Mouse (Mus musculus): ENCODE results near the gene Neurog3.

Gene Neurog3

GRCm38 (mm10) chr10:62138040-62138439 lies 5.2 kb downstream of the Neurog3 start:
- DNase-seq = no peak

- no peak for DNase-seq
Observed at GRCm38 (mm10) chr10:62143820-62144219, 10.9 kb downstream of the Neurog3 start, which contains the start of gene Fam241b. Fam241b (minus strand) TSS chr10:62143920.

- DNase-seq = no peak
Observed at GRCm38 (mm10) chr10:62145957-62146356, 13.1 kb downstream of the Neurog3 start.

GRCm38 (mm10) chr10:62147466-62148248 lies 14.8 kb downstream of the Neurog3 start:
- DNase-seq = no peak

- no peak for DNase-seq
Observed at GRCm38 (mm10) chr10:62149929-62150328, 17.0 kb downstream of the Neurog3 start.

GRCm38 (mm10) chr10:62162410-62162809 lies 29.5 kb downstream of the Neurog3 start:
- DNase-seq = no peak

- DNase-seq = no peak
Observed at GRCm38 (mm10) chr10:62172841-62173553, 40.1 kb downstream of the Neurog3 start.

- DNase-seq = no peak
Observed at GRCm38 (mm10) chr10:62173941-62174448, 41.1 kb downstream of the Neurog3 start.

GRCm38 (mm10) chr10:62174533-62175313 lies 41.8 kb downstream of the Neurog3 start:
- DNase-seq = no peak

GRCm38 (mm10) chr10:62179944-62180343 lies 47.1 kb downstream of the Neurog3 start:
- DNase-seq = no peak

GRCm38 (mm10) chr10:62181701-62182100 lies 48.8 kb downstream of the Neurog3 start:
- no peak for DNase-seq

GRCm38 (mm10) chr10:62182471-62183014 lies 49.7 kb downstream of the Neurog3 start:
- DNase-seq = no peak

- DNase-seq = peak; percentile 94
Observed at GRCm38 (mm10) chr10:62183053-62183452, 50.2 kb downstream of the Neurog3 start.
